Mouse (Mus musculus) E14TG2a.4 (cell line): ENCODE results near the gene 5730522E02Rik.

Experiments
- CTCF ChIP-seq: conservative IDR thresholded peaks from 2 replicates; pipeline ENCODE4 v1.5.1; 2014; ENCODE audit warnings: low read length
- NANOG ChIP-seq: IDR thresholded peaks from 2 replicates; pipeline ENCODE4 v1.6.1; 2014; ENCODE audit warnings: borderline replicate concordance, low read length, mixed read lengths
- POU5F1 ChIP-seq: IDR thresholded peaks from 2 replicates; pipeline ENCODE4 v1.6.1; 2014; ENCODE audit warnings: low read length, borderline replicate concordance

- TF ChIP-seq CTCF = no peak
- TF ChIP-seq NANOG = no peak
- no peak for TF ChIP-seq POU5F1
Observed at GRCm38 (mm10) chr11:26187231-26187967, 23.2 kb downstream of the 5730522E02Rik start.
